Mouse (Mus musculus) heart, postnatal 14 days (tissue): ENCODE measurements around the gene Gja10. TPM values are rescaled to one million over a fixed set of nuclear protein-coding genes. Genes with fewer than 3 reads are reported as not detected.
A peak's percentile ranks its signal among the peaks of the same experiment; 100 is the strongest.

Source experiments
- DNase-seq, 2 experiments: peaks; one replicate each; pipeline ENCODE4 v3.0.0; 2021 to 2022
- intact Hi-C: fragments of 180-260 bp; cut with DNase I; formaldehyde crosslinking; loops from one replicate; pipeline ENCODE4 v1.15.1; 2025
- long read RNA-seq, 2 experiments: library from polyadenylated mRNA; stranded (forward); transcript quantifications; one replicate each; pipeline ENCODE4 v2.0.0; 2021
- total RNA-seq, 2 experiments: library from RNA; stranded (reverse); gene quantifications; 2 replicates each; pipeline ENCODE4 v1.2.3; 2021

Gene Gja10
- not detected for total RNA-seq
- long read RNA-seq, experiment 1: 0 reads
- long read RNA-seq, experiment 2: 0 reads

DNA sequence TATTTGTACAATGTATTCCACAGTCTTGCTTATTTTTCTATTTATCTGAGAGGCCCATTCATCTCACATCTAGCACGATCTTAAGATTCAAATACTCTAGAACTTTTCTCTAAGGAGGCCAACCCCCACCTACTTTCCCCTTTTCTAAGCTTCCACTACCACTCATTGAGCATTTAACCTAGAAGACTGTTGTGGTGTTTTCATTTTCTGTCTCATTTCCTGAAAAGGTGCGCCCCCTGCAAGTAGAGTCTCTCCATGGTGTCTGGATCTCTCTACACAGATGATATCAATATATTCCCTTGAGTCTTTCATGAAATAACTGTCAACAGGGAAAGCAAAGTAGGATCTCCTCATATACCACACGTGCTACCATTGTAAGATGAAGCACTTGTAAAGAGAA is at the start of gene Gja10:
Gene Gja10 (minus strand): TSS at position 101 of the 400 bp plus-strand sequence.
- intact Hi-C loops: no loop called here
- no peak for DNase-seq

DNA sequence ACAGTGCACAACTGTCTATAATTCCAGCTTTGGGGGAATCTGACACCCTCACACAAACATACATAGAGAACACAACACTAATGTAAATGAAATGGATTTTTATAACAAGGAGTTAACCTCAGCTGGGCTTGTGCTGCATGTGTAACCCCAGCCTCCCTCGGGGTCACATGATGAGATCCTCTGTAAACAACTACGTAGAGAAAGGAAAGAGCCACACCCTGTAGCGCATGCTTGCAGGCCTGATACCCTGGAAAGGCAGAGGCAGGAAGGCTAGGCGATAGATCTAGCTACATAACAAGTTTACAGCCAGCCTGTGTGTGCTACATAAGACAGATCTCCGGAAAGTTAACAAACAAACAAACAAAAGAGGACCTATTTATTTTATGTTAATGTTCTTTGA is 49.1 kb upstream of the Gja10 start:
- intact Hi-C loops: no loop called here
- no peak for DNase-seq

- intact Hi-C loops: no loop called here
- no peak for DNase-seq
Measured at GRCm38 (mm10) chr4:32621637-32622036, 19.1 kb upstream of the Gja10 start.

- intact Hi-C loops: loop anchor here (2.0 to 10.0 kb wide), 2 partner anchors 42 to 340 kb away; partner anchors contain the start of genes Ankrd6 and Mdn1
- DNase-seq: peak; percentile 96 to 97
Measured at GRCm38 (mm10) chr4:32615034-32615881, 12.7 kb upstream of the Gja10 start, which contains the start of gene Casp8ap2. Casp8ap2 (plus strand) TSS chr4:32615451.

GRCm38 (mm10) chr4:32601135-32601534 is 1.4 kb downstream of the Gja10 start:
- intact Hi-C loops: no loop called here
- DNase-seq: peak; percentile 57 to 79

DNA sequence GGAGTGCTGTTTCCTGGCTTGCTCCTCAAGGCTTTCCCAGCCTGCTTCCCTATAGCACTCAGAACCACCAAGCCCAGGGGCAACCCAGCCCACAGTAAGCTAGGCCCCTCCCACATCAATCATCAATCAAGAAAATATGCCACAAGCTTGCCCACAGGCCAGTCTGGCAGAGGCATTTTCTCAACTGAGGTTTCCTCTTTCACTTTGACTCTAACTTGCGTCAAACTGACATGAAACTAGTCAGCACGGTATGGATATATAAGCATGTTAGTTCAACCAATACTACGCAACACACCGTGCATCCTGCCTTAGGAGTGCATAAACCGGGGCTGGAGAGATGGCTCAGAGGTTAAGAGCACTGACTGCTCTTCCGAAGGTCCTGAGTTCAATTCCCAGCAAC is 14.3 kb downstream of the Gja10 start:
- no peak for DNase-seq
- intact Hi-C loops: loop anchor here (5.0 kb wide), 1 partner anchor 439 kb away; no protein-coding TSS in a partner anchor

- intact Hi-C loops: loop anchor here (5.0 kb wide), 1 partner anchor 440 kb away; no protein-coding TSS in a partner anchor
- no peak for DNase-seq
Measured at GRCm38 (mm10) chr4:32587543-32587942, 15.0 kb downstream of the Gja10 start.

DNA sequence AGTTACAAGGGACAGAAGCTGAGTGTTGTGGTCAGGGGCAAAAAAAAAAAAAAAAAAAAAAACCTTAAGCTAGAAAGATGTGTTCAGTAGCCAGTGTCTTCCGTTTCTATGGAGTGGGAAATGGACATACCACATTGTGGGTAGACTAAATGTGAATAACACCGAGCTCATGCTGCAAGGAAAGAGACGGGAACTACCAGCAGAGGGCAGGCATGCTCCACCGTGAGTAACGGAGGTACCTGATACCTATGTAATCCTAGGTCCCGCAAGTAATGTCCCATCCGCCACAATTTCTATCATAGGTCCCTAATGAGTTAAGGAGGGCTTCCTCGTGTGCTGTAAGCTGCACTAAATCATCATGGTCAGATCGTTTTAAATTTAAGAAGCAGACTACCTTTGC is 16.0 kb downstream of the Gja10 start:
- DNase-seq: peak; percentile 55 to 74
- intact Hi-C loops: loop anchor here (1.0 to 5.0 kb wide), 2 partner anchors 441 to 533 kb away; no protein-coding TSS in a partner anchor

- DNase-seq: no peak
- intact Hi-C loops: no loop called here
Measured at GRCm38 (mm10) chr4:32584181-32584580, 18.4 kb downstream of the Gja10 start.

GRCm38 (mm10) chr4:32579850-32580249 is 22.7 kb downstream of the Gja10 start:
- no peak for DNase-seq
- intact Hi-C loops: loop anchor here (10.0 kb wide), 1 partner anchor 605 kb away; no protein-coding TSS in a partner anchor

DNA sequence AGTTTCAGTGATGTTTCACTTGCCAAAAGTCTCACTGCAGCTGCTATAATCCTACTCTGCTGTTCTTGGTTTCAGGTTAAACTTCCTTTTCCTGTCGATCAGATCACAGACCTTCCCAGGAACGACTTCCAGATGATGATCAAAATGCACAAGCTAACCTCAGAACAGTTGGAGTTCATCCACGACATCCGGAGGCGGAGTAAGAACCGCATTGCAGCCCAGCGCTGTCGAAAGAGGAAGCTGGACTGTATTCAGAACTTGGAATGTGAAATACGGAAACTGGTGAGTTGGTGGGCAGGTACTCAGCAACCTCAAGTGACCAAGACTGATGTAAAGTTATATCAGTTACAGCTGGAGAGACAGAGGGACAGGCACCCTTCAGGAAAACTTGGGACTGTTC is 27.4 kb downstream of the Gja10 start:
- no peak for DNase-seq
- intact Hi-C loops: loop anchor here (10.0 kb wide), 1 partner anchor 600 kb away; no protein-coding TSS in a partner anchor

- no peak for DNase-seq
- intact Hi-C loops: loop anchor here (5.0 to 10.0 kb wide), 3 partner anchors 337 to 600 kb away; partner anchors contain the start of gene Bach2
Measured at GRCm38 (mm10) chr4:32574604-32575003, 28.0 kb downstream of the Gja10 start.

DNA sequence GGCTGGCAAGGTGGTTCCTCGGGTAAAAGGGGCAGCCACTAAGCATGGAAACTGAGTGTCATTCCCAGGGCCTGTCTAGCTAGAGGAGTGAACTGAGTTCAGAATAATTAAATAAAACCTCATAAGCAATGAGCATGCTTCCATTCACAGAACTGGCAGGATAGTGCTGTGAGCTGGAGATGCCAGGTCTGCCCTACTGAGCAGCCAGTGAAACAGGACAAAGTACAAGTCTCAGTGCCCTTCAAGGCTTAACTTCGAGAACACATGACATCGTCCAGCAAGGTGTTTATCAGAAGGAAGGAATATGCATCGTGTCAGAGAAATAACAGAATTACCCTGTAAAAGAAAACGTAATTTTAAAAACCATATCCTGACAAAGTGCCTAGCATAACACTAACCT is 29.0 kb downstream of the Gja10 start:
- intact Hi-C loops: loop anchor here (5.0 to 10.0 kb wide), 3 partner anchors 336 to 599 kb away; partner anchors contain the start of gene Bach2
- DNase-seq: no peak

GRCm38 (mm10) chr4:32572118-32572517 is 30.4 kb downstream of the Gja10 start:
- intact Hi-C loops: loop anchor here (1.0 to 10.0 kb wide), 4 partner anchors 335 to 597 kb away; partner anchors contain the start of gene Bach2
- DNase-seq: peak; percentile 58 to 66

DNA sequence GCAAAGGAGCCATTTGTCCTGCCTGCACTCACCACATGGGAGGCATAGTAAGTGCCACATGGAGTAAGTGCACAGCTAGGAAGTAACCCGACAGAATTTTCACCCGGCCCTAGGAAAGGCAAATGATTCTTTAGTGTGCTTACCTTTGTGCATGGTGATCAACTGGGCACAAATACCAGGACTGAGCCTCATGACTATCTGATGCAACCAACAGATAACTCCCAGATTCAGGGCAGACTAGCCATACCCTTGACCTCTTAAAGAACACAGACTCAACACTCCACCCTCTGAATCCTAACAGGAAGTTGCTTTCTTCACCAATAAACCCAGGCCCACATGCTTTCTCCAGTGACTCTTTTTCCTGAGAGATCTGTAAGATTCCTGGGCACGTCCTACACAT is 31.1 kb downstream of the Gja10 start:
- no peak for DNase-seq
- intact Hi-C loops: loop anchor here (2.0 to 10.0 kb wide), 4 partner anchors 33 to 597 kb away; partner anchors contain the start of gene Bach2

DNA sequence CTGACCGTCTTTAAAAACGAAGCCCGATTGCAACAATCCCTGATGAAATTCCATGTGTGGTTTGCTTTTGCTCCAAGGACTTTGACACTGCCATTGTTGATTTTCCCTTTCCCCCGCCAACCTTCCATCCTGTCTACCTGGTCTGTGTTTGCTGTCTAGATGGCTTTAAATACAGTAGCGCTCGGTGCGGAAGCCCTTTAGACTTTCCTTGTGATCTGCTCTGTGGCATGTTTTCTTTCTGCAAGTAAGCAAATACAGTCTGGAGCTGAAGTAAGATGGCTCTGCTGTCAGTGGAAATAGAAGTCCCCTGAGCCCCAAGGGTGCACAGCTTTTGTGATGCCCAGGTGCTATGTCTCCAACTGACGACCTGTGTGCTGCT is 31.6 kb downstream of the Gja10 start:
- intact Hi-C loops: loop anchor here (2.0 to 10.0 kb wide), 4 partner anchors 32 to 596 kb away; partner anchors contain the start of gene Bach2
- no peak for DNase-seq

GRCm38 (mm10) chr4:32569995-32570938 is 32.3 kb downstream of the Gja10 start:
- DNase-seq: no peak
- intact Hi-C loops: loop anchor here (2.0 to 10.0 kb wide), 4 partner anchors 31 to 595 kb away; partner anchors contain the start of gene Bach2

DNA sequence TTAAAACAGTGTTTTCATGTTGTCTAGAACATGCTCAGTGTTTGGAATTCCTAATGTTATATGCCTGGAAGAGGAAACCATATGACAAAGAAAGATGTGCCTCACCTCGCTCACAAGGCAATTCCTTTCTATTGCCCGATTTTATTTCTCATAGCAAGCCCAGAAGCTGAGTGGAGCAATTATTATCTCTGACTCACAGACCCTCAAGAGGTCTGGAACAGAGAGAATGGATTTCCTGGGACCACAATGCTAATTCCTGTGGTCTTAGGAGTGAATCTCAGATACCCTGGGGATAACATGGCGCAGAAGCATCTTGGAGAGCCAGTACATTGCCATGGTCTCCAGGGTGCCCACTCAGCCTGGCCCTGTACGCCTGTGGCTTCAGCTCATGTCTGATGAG is 33.5 kb downstream of the Gja10 start:
- no peak for DNase-seq
- intact Hi-C loops: no loop called here

DNA sequence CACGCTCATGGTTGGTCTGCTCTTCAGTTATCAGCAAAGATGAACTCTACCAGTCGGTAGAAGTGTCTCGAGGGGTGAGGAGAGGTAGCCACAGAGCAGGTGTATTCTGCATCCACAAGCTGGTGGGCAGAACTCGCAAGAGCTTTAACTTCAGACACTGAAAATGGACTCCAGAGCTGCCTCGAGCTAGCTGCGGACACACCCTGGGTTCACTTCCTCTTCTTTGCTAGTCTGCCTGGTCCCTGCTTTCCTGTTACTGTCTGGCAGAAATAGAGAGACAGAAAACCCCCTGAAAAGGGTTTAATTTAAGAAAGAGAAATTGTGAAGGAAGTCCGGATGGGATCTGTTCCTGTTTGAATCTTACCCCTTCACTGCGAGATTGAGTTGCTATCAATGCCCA is 37.6 kb downstream of the Gja10 start:
- intact Hi-C loops: no loop called here

DNA sequence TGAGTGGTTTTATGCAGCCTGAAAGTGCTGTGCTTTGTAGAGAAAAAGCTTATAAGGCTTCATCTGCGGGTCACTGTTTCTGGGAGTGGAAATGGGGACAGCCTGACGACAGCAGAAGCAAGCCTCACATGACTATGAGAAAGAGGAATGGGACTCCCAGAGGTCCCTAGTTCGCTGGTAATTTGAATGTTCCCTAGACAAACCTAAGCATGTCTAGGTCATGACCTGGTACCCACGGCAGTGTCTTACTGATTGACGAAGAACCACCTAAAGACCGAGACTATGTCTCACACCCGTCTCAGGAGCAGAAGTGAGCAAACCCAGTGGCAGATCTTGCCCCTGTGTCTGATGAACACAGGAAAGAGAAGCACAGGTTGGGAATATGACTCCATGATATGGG is 38.1 kb downstream of the Gja10 start:
- no peak for DNase-seq

More for the DNA sequence above, 37.6 kb downstream of the Gja10 start:
- no peak for DNase-seq

More for the DNA sequence above, 38.1 kb downstream of the Gja10 start:
- intact Hi-C loops: no loop called here
